Mouse (Mus musculus): ENCODE results near the gene Fam71f1. TPM values are rescaled to one million over a fixed set of nuclear protein-coding genes. Genes with fewer than 3 reads are reported as not detected.

The Fam71f1 gene
- not detected for total RNA-seq (2023)

GRCm38 (mm10) chr6:29318879-29319278 lies at the start of gene Fam71f1:
Gene Fam71f1, plus strand, starts transcription at chr6:29319140.

DNA sequence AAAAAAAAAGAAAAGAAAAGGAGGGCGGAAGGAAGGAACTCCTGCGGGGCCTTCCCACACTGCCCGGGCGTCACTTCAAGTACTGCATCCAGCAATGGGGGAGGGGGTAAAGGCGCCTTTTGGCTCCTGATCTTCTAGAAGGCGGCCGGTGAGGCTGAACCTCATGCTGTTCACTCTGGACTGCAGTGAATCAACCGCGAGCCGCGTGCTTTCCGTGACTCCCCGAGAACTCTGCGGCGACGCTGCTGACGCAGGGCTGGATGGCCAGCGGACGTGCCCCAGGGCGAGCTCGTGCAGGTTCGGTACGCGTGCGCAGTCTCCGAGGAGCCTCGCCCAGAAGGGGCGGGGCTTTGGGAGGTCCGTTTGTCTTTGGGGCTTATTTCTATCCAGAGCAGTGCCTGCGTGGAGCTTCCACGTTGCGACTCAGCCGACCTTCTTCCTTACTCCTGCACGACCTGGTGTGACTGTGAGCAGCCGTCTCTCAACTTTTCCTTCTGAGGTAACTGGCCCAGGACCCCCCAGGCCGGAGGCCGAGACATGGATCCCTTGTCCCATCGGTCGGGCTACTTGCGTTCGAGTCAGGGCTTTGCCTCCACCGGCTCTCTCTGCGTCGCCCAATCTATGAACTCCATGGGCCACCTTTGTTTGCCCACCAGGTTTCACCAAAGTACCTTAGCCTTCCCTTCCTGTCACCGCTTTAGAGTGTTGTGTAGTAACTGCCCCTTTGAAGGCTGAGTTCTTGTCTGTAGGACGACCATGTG lies 46.4 kb upstream of the Fam71f1 start, which contains the start of gene Hilpda:
Gene Hilpda, plus strand, starts transcription at position 177 of the 761 bp plus-strand sequence.

GRCm38 (mm10) chr6:29279293-29279692 lies 39.6 kb upstream of the Fam71f1 start, which contains the start of gene Fam71f2:
Gene Fam71f2, plus strand, starts transcription at chr6:29279593.

GRCm38 (mm10) chr6:29347665-29348370 lies 28.9 kb downstream of the Fam71f1 start, which contains the start of gene Calu:
Gene Calu, plus strand, starts transcription at chr6:29348069.

Other genes starting within 250 kb of the Fam71f1 start
- gene Rbm28, start 154.1 kb upstream of the Fam71f1 start, total RNA-seq (2023) = 10 to 100 TPM; 33.7 to 41.2 TPM
- gene Prrt4, start 139.6 kb upstream of the Fam71f1 start, total RNA-seq (2023) = not detected
- gene Impdh1, start 102.8 kb upstream of the Fam71f1 start, total RNA-seq (2023) = 10 to 100 TPM; 26.1 to 38.1 TPM
- 10 to 100 TPM; 15.7 to 26.3 TPM for gene Hilpda, start 46.7 kb upstream of the Fam71f1 start, total RNA-seq (2023)
- gene Fam71f2, start 39.5 kb upstream of the Fam71f1 start, total RNA-seq (2023) = 1 to 10 TPM; 1.1 to 1.2 TPM
- gene Calu, start 28.9 kb downstream of the Fam71f1 start, total RNA-seq (2023) = 10 to 100 TPM; 60.9 to 61.2 TPM
- not detected for gene Opn1sw, start 69.3 kb downstream of the Fam71f1 start, total RNA-seq (2023)
- gene Ccdc136, start 77.2 kb downstream of the Fam71f1 start, total RNA-seq (2023) = not detected
- under 1 TPM; 0.09 to 0.29 TPM for gene Flnc, start 114.1 kb downstream of the Fam71f1 start, total RNA-seq (2023)
- gene Atp6v1f, start 148.6 kb downstream of the Fam71f1 start, total RNA-seq (2023) = 100 to 1,000 TPM; 201 to 203 TPM
- gene Atp6v1fnb, start 152.3 kb downstream of the Fam71f1 start, total RNA-seq (2023) = 1 to 10 TPM; 2.5 to 3.1 TPM
- 1 to 10 TPM in 1 of 2 experiments, not detected in 1; 1.1 TPM for gene Kcp, start 188.8 kb downstream of the Fam71f1 start, total RNA-seq (2023)
- 100 to 1,000 TPM; 502 to 515 TPM for gene Irf5, start 207.5 kb downstream of the Fam71f1 start, total RNA-seq (2023)

All from monocyte, adult 59 days (primary cell).